Mouse (Mus musculus) cortical plate, adult 2 months (tissue): ENCODE results near the gene Prex1.

ENCODE experiments used
- CTCF ChIP-seq: fragments of 200-500 bp; IDR thresholded peaks from 2 replicates; pipeline ENCODE4 v1.5.1; 2011; ENCODE audit warnings: mild to moderate bottlenecking, control low read depth, low read length; ENCODE audit not compliant: insufficient read depth; ENCODE audit errors: extremely low read depth
- POLR2A ChIP-seq: fragments of 200-500 bp; IDR thresholded peaks from 2 replicates; pipeline ENCODE4 v1.6.1; 2011; ENCODE audit warnings: mild to moderate bottlenecking, low read length, control low read depth; ENCODE audit not compliant: insufficient read depth; ENCODE audit errors: extremely low read depth

GRCm38 (mm10) chr2:166523156-166523890 is 190.3 kb downstream of the Prex1 start:
- TF ChIP-seq POLR2A (no peak), CTCF (no peak)
